Mouse (Mus musculus): ENCODE measurements around the gene Golt1b.

GRCm38 (mm10) chr6:142343561-142343960 lies 43.5 kb upstream of the Golt1b start:
- TF ChIP-seq MAFK (IDR thresholded peaks at IDR 0.05; ENCODE audit: insufficient read depth, low read depth, low read length), result no peak
- TF ChIP-seq CHD2 (IDR thresholded peaks at IDR 0.05; ENCODE audit: low read depth, low read length), result no peak
- no peak for TF ChIP-seq ZNF384 (IDR thresholded peaks at IDR 0.05; ENCODE audit: low read depth, low read length)
- TF ChIP-seq ZC3H11A (IDR thresholded peaks at IDR 0.05; ENCODE audit: borderline replicate concordance, low read depth, low read length), result no peak
- TF ChIP-seq HCFC1 (IDR thresholded peaks at IDR 0.05; ENCODE audit: borderline replicate concordance, insufficient read depth, low read length), result no peak
